Mouse (Mus musculus): ENCODE data around the gene Cib1.

DNA sequence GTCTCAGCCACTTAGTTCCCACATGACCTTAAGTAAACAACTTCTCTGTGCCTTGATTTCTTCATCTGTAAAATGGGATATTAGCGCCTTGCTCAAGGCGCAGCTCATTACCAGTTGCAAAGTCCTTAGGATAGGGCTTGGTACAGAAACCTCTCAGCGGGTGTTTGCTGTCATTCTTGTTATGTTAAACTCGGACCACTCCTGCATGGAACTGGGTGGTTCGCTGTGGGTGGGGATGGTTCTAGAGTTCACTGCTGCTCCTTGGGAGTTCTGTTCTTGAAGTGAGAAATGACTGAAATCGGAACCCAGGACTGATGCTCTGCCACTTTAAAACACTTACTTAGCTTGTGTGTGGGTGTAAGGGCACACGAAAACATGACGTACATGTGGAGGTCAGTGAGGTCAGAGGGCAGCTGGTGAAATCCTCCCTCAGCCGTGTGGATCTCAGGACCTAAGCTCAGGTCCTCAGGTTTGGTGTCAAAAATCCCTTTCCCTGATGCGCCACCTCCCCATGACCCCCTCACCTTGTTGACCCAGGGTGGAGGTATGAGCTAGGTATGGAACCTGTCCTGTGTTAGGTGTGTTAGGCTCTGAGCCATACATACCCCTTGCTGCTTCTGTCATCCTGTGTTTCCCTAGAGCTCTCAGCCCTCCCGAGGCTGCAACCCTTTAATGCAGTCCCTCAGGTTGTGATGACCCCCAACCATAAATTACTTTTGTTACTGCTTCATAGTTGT lies 32.6 kb downstream of the Cib1 start:
- TF ChIP-seq EP300 (optimal IDR thresholded peaks at IDR 0.05) (no peak), CTCF (IDR thresholded peaks at IDR 0.05; ENCODE audit: low read depth) (no peak)
